Mouse (Mus musculus) neutrophil, adult 5-6 weeks (primary cell): ENCODE measurements around the gene 6720489N17Rik. TPM values are rescaled to one million over a fixed set of nuclear protein-coding genes. Genes with fewer than 3 reads are reported as not detected.
A peak's percentile ranks its signal among the peaks of the same experiment; 100 is the strongest.
"Not testable (repeated sequence)": the region's sequence is repeated elsewhere in the genome, so short reads cannot be mapped to it uniquely, and the experiment has no call there.

Experiments
- ATAC-seq: fragments of 151-379, 151-347 bp; 2 replicates; pipeline ENCODE4 v1.8.0; 2017; ENCODE audit warnings: mild to moderate bottlenecking, moderate TSS enrichment; ENCODE audit not compliant: insufficient number of reproducible peaks, poor library complexity, low FRiP score, severe bottlenecking; ENCODE audit errors: extremely low read depth
- total RNA-seq: library from RNA; stranded (forward); fragments of 200-1000 nt; gene quantifications from 2 replicates; pipeline ENCODE4 v1.2.3, GENCODE M21; 2017

The 6720489N17Rik gene
- 3.3 and 4.4 TPM in 2 replicates for total RNA-seq

GRCm38 (mm10) chr13:62623577-62624276, at the start of gene 6720489N17Rik:
TSS of gene 6720489N17Rik (minus strand) at chr13:62624182.
- ATAC-seq: peak; percentile 100

DNA sequence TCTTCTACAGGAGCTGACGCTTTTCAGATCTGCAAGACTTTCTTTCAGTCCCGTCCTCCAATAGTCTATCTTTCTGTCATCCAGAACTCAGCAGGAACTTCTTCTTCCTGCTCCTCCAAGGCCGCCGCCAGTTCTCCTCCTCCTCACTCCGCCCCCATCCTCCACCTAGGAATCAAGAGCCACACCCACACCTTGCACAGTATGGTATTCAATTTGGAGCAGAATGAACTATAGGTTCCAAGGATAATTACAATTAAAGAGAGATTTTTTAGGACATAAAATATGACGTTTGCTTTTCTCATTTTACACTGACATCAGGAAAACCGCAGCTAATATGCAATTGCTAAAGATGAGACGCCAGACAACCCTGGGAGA, 29.4 kb upstream of the 6720489N17Rik start:
- ATAC-seq: 0 out of 2 replicates have a peak, but pooled peaks have one; percentile 16

GRCm38 (mm10) chr13:62652681-62653368, 28.8 kb upstream of the 6720489N17Rik start:
- ATAC-seq: peak; percentile 93

GRCm38 (mm10) chr13:62627071-62627470, 3.1 kb upstream of the 6720489N17Rik start:
- ATAC-seq: peak; percentile 62; the same call in 1 of the 2 replicates

GRCm38 (mm10) chr13:62624277-62624665, 289 bp upstream of the 6720489N17Rik start:
- ATAC-seq: not testable (repeated sequence)

- ATAC-seq: not testable (repeated sequence)
Measured at GRCm38 (mm10) chr13:62617449-62617848, 6.5 kb downstream of the 6720489N17Rik start.

DNA sequence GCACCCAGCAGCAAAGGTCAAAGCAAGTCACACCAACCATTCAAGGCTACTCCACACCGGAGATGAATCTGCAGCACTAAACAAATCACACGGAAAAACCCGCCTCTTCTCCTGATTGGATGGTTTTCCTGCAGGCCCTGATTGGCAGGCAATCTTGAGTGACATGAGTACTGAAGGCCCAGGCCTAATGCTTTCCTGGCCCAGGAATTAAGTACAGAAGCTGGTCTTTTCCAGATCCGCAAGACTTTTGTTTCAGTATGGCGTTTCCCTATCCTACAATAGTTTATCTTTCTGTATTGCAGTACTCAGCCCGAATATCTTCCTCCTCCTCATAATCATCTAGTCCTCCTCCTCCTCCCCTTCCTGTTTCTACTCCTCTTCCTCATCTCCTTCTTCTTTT, 52.9 kb downstream of the 6720489N17Rik start, which contains the start of gene Zfp934:
Gene Zfp934, minus strand, starts transcription at position 101 of the 400 bp plus-strand sequence.
- not testable (repeated sequence) for ATAC-seq

DNA sequence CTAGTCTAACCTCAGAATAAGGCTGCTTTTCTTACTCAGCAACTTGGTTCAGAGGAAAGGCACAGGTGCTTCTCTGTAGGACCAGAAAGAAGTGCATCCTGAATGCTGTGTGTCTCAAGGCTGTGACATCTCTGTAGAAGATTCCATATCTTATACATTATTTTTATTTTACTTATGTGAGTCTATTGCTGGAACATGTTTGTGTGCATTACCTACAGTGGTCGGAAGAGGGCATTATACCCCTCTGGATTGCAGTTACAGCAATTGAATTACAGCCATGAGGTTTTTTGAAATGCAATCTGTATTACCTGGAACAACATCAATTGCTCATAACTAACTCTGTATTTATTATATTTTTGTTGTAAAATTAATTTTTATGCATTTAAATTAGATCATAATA, 62.3 kb downstream of the 6720489N17Rik start:
- not testable (repeated sequence) for ATAC-seq

- ATAC-seq: peak; percentile 51
Measured at GRCm38 (mm10) chr13:62558189-62559110, 65.5 kb downstream of the 6720489N17Rik start, which contains the start of gene Zfp935. TSS of gene Zfp935 (minus strand) at chr13:62558511.

Other genes starting within 250 kb of the 6720489N17Rik start
- gene Gm3604, start 241.0 kb downstream of the 6720489N17Rik start, total RNA-seq: 3.2 and 3.6 TPM in 2 replicates
- gene Gm49359, start 157.3 kb downstream of the 6720489N17Rik start, total RNA-seq: 18.3 and 22.7 TPM in 2 replicates
- gene Zfp935, start 65.7 kb downstream of the 6720489N17Rik start, total RNA-seq: 1.8 TPM in 1 of 2 replicates, not detected in the other
- gene Zfp934, start 53.0 kb downstream of the 6720489N17Rik start, total RNA-seq: 8.3 and 9.7 TPM in 2 replicates
- 17.7 and 24.3 TPM in 2 replicates for gene Platr25, start 136.5 kb upstream of the 6720489N17Rik start, total RNA-seq
- 3.7 and 4.4 TPM in 2 replicates for gene Gm5141, start 161.6 kb upstream of the 6720489N17Rik start, total RNA-seq
- gene Fbp2, start 234.2 kb upstream of the 6720489N17Rik start, total RNA-seq: not detected in 2 replicates